Mouse (Mus musculus) olfactory bulb, adult 2 months (tissue): ENCODE results near the gene Ccdc141. TPM values are rescaled to one million over a fixed set of nuclear protein-coding genes. Genes with fewer than 3 reads are reported as not detected.

Experiments
- H3K27ac ChIP-seq: fragments of 200-500 bp; 2 replicates; pipeline ENCODE4 v1.5.1; 2012; ENCODE audit warnings: low read depth, low read length; ENCODE audit not compliant: insufficient read depth
- H3K4me1 ChIP-seq: fragments of 200-500 bp; 2 replicates; pipeline ENCODE4 v1.6.1; 2012; ENCODE audit warnings: low read length; ENCODE audit not compliant: control insufficient read depth, insufficient read depth
- H3K4me3 ChIP-seq: fragments of 200-500 bp; 2 replicates; pipeline ENCODE4 v1.5.1; 2012; ENCODE audit warnings: mild to moderate bottlenecking, low read depth, low read length, moderate library complexity; ENCODE audit not compliant: insufficient read depth
- CTCF ChIP-seq: fragments of 200-500 bp; IDR thresholded peaks from 2 replicates; pipeline ENCODE4 v1.5.1; 2012; ENCODE audit warnings: low read depth, mild to moderate bottlenecking, low read length, moderate library complexity; ENCODE audit not compliant: insufficient read depth
- POLR2A ChIP-seq: fragments of 200-500 bp; IDR thresholded peaks from 2 replicates; pipeline ENCODE4 v1.6.1; 2012; ENCODE audit warnings: mild to moderate bottlenecking, low read depth, low read length, moderate library complexity; ENCODE audit not compliant: insufficient read depth
- WGBS: fragments of 180-500 bp; shearing (Covaris S2); methylation state at CpG from one replicate; pipeline ENCODE4 v1.1.7; 2018; 5-methylcytosine and 5-hydroxymethylcytosine counted together
- polyA plus RNA-seq: library from polyadenylated mRNA; stranded (reverse); fragments of >200 nt; gene quantifications from 2 replicates; pipeline ENCODE4 v1.2.4, GENCODE M21; 2012; ENCODE audit warnings: low replicate concordance; ENCODE audit not compliant: missing spikeins, insufficient read depth, insufficient read length

The Ccdc141 gene
- polyA plus RNA-seq, 1 experiment: not detected

GRCm38 (mm10) chr2:77169916-77170632, 362 bp downstream of the Ccdc141 start:
- no peak for TF ChIP-seq CTCF
- TF ChIP-seq POLR2A: no peak
- H3K27ac ChIP-seq: peak overlapping the region; percentile 58
- WGBS: 4% methylated on average over 21 of the region's 21 CpGs
- H3K4me3 ChIP-seq: peak overlapping the region; percentile 46
- peaks cover 21% of the 10 kb centered on the region for H3K4me1 ChIP-seq

GRCm38 (mm10) chr2:77169218-77169617, 1.2 kb downstream of the Ccdc141 start:
- H3K27ac ChIP-seq: 0 out of 2 replicates have a peak overlapping the region, but pooled peaks have one; percentile 58
- no peak overlapping the region for H3K4me3 ChIP-seq
- peaks cover 21% of the 10 kb centered on the region for H3K4me1 ChIP-seq
- TF ChIP-seq CTCF: no peak
- no peak for TF ChIP-seq POLR2A
- WGBS: 79% methylated on average over 4 of the region's 4 CpGs

- TF ChIP-seq POLR2A: no peak
- 0 out of 2 replicates have a peak overlapping the region, but pooled peaks have one; percentile 45 for H3K27ac ChIP-seq
- 92% methylated on average over 7 of the region's 7 CpGs for WGBS
- no peak overlapping the region for H3K4me3 ChIP-seq
- H3K4me1 ChIP-seq: peaks cover 21% of the 10 kb centered on the region
These were observed 1.7 kb downstream of the Ccdc141 start for GRCm38 (mm10) chr2:77168781-77169180.

GRCm38 (mm10) chr2:77168081-77168685, 2.3 kb downstream of the Ccdc141 start:
- Histone ChIP-seq H3K4me3 (no peak overlapping the region), H3K27ac (no peak overlapping the region)

GRCm38 (mm10) chr2:77166366-77166765, 4.1 kb downstream of the Ccdc141 start:
- TF ChIP-seq POLR2A (no peak), CTCF (no peak)
- peaks cover 11% of the 10 kb centered on the region; the same call in 1 of the 2 replicates for H3K4me1 ChIP-seq
- no peak overlapping the region for H3K27ac ChIP-seq
- WGBS: 72% methylated on average over 4 of the region's 4 CpGs
- H3K4me3 ChIP-seq: no peak overlapping the region

More at GRCm38 (mm10) chr2:77168081-77168685, 2.3 kb downstream of the Ccdc141 start:
- TF ChIP-seq POLR2A (no peak), CTCF (no peak)
- peaks cover 21% of the 10 kb centered on the region for H3K4me1 ChIP-seq
- 90% methylated on average over 13 of the region's 13 CpGs for WGBS

GRCm38 (mm10) chr2:77164662-77165061, 5.8 kb downstream of the Ccdc141 start:
- no peak for TF ChIP-seq CTCF
- no peak for TF ChIP-seq POLR2A
- Histone ChIP-seq H3K4me1 (peaks cover 5% of the 10 kb centered on the region; the same call in 1 of the 2 replicates), H3K27ac (no peak overlapping the region), H3K4me3 (no peak overlapping the region)
- whole genome bisulfite sequencing: 83% methylated on average over 3 of the region's 3 CpGs

GRCm38 (mm10) chr2:77163381-77163780, 7.1 kb downstream of the Ccdc141 start:
- 92% methylated on average over 3 of the region's 3 CpGs for WGBS
- H3K4me1 ChIP-seq: peaks cover 3% of the 10 kb centered on the region; the same call in 1 of the 2 replicates
- no peak overlapping the region for H3K4me3 ChIP-seq
- TF ChIP-seq CTCF (no peak), POLR2A (no peak)
- H3K27ac ChIP-seq: no peak overlapping the region

GRCm38 (mm10) chr2:77162135-77162534, 8.3 kb downstream of the Ccdc141 start:
- Histone ChIP-seq H3K27ac (no peak overlapping the region), H3K4me3 (no peak overlapping the region), H3K4me1 (no peaks in the 10 kb centered on the region)
- WGBS: 96% methylated on average over 3 of the region's 3 CpGs
- no peak for TF ChIP-seq POLR2A
- no peak for TF ChIP-seq CTCF

- no peak overlapping the region for H3K4me3 ChIP-seq
- WGBS: 96% methylated on average over 4 of the region's 4 CpGs
- no peak overlapping the region for H3K27ac ChIP-seq
- TF ChIP-seq CTCF (no peak), POLR2A (no peak)
- H3K4me1 ChIP-seq: no peaks in the 10 kb centered on the region
These were observed 12.9 kb downstream of the Ccdc141 start for GRCm38 (mm10) chr2:77157546-77157945.

- WGBS: 72% methylated on average over 4 of the region's 4 CpGs
- no peak for TF ChIP-seq POLR2A
- no peak for TF ChIP-seq CTCF
- no peak overlapping the region for H3K4me3 ChIP-seq
- no peak overlapping the region for H3K27ac ChIP-seq
- no peaks in the 10 kb centered on the region for H3K4me1 ChIP-seq
These were observed 16.4 kb downstream of the Ccdc141 start for GRCm38 (mm10) chr2:77154080-77154479.
